In the genomic region with DNA sequence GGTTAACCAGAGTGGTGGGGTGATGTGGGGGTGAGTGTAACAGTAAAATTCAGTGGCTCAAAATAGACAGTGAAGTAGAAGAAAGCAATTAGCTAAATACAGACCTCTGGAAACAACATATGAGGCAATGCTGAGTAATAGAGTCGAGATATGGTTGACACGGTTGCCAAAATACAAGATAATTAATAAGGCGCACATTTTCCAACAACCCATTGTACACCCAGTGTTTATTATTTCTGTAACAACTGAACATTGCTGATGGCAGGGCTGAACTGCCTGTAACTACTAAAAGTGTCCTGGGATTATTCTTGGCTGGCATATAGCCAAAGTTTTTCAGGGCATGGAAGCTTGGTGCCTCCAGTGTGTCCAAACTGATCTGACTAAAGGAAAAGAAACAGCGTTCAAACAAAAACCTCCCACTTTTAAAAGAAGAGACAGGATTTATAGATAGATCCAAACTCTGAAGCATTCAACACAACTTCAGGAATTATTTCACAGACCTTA, we compare ENCODE assay signal across 26 mouse cellular contexts.
DNase-seq lines count a peak whose midpoint lies in the region; ATAC-seq and TF ChIP-seq lines count a peak whose summit lies in the region.
"Had no signal": no experiment of that assay in that cellular context is flagged by ENCODE, and none has a peak within 500 bp of the region (broad histone marks: within the 10 kb centered on the region; RNA-seq: fewer than 3 reads in every experiment).

No protein-coding gene starts in this region.

- H3K27ac ChIP-seq in liver, adult 2 months (replicated peaks; ENCODE audit: insufficient read depth, low read depth, low read length) = no peak overlapping the region
- no peak overlapping the region for H3K27ac ChIP-seq in liver, postnatal 0 days (ENCODE audit: low read depth)
- H3K27ac ChIP-seq: forebrain, embryonic 13.5 days; heart, adult 2 months; hindbrain, embryonic 13.5 days; kidney, postnatal 0 days; liver, embryonic 15.5 days; stomach, embryonic 15.5 days had no signal

- no peaks in the 10 kb centered on the region for H3K9me3 ChIP-seq in liver, postnatal 0 days (ENCODE audit: low read length)
- H3K9me3 ChIP-seq: forebrain, embryonic 13.5 days; heart, embryonic 12.5 days; hindbrain, embryonic 13.5 days; liver, embryonic 15.5 days; stomach, embryonic 15.5 days had no signal

- no peak overlapping the region for H3K9ac ChIP-seq in liver, adult 2 months (ENCODE audit: low read depth, low read length)
- no peak overlapping the region for H3K9ac ChIP-seq in liver, postnatal 0 days (replicated peaks)
- H3K9ac ChIP-seq: forebrain, embryonic 13.5 days; heart, embryonic 12.5 days; hindbrain, embryonic 13.5 days; liver, embryonic 15.5 days; stomach, embryonic 15.5 days had no signal

- H3K4me2 ChIP-seq in liver, postnatal 0 days (ENCODE audit: low read depth, low read length) = no peak overlapping the region
- H3K4me2 ChIP-seq in myocyte (ENCODE audit: low read depth) = peak overlapping the region; percentile 13
- H3K4me2 ChIP-seq: forebrain, embryonic 13.5 days; heart, embryonic 12.5 days; hindbrain, embryonic 13.5 days; liver, embryonic 15.5 days; midbrain, embryonic 11.5 days; stomach, embryonic 15.5 days had no signal

- no peaks in the 10 kb centered on the region for H3K36me3 ChIP-seq in liver, adult 2 months (ENCODE audit: control insufficient read depth, insufficient read depth, low read length)
- no peaks in the 10 kb centered on the region for H3K36me3 ChIP-seq in liver, postnatal 0 days (replicated peaks; ENCODE audit: insufficient read depth, low read length)
- no peaks in the 10 kb centered on the region for H3K36me3 ChIP-seq in myocyte (ENCODE audit: control insufficient read depth, insufficient read depth)
- H3K36me3 ChIP-seq: heart, embryonic 12.5 days; hindbrain, embryonic 13.5 days; liver, embryonic 15.5 days; stomach, embryonic 15.5 days had no signal

- no peaks in the 10 kb centered on the region for H3K27me3 ChIP-seq in liver, adult 2 months (ENCODE audit: control insufficient read depth, insufficient read depth, low read length)
- no peaks in the 10 kb centered on the region for H3K27me3 ChIP-seq in liver, postnatal 0 days (ENCODE audit: insufficient read depth, low read length)
- no peaks in the 10 kb centered on the region for H3K27me3 ChIP-seq in myocyte (ENCODE audit: control insufficient read depth, insufficient read depth, insufficient read length)
- H3K27me3 ChIP-seq: forebrain, embryonic 13.5 days; liver, embryonic 15.5 days; stomach, embryonic 15.5 days had no signal

- no peak for TF ChIP-seq CTCF in liver, adult 2 months (IDR thresholded peaks at IDR 0.05; ENCODE audit: low read depth, low read length)
- no peak for TF ChIP-seq CTCF in liver, postnatal 0 days (IDR thresholded peaks at IDR 0.05; ENCODE audit: low read depth)

- H3K4me1 ChIP-seq in liver, adult 2 months (ENCODE audit: control insufficient read depth, insufficient read depth, low read length) = no peaks in the 10 kb centered on the region
- H3K4me1 ChIP-seq in liver, postnatal 0 days (ENCODE audit: insufficient read depth) = no peaks in the 10 kb centered on the region
- H3K4me1 ChIP-seq: forebrain, embryonic 13.5 days; hindbrain, embryonic 13.5 days; liver, embryonic 15.5 days; stomach, embryonic 15.5 days had no signal

- no peak for TF ChIP-seq POLR2A in liver, adult 2 months (IDR thresholded peaks at IDR 0.05; ENCODE audit: extremely low read depth, insufficient read depth, low read length)
- TF ChIP-seq POLR2A in myocyte (IDR thresholded peaks at IDR 0.05; ENCODE audit: insufficient read length, low read depth) = no peak

- no peak for ATAC-seq in liver, postnatal 0 days
- ATAC-seq: forebrain, embryonic 13.5 days; intestine, embryonic 16.5 days had no signal

- 78% methylated on average over 4 of the region's 4 CpGs for WGBS in liver, adult 2 months
- WGBS in liver, postnatal 0 days (ENCODE audit: insufficient replicate concordance) = 71% methylated on average over 4 of the region's 4 CpGs

- TF ChIP-seq EP300 in liver, postnatal 0 days (IDR thresholded peaks at IDR 0.05; ENCODE audit: low read depth) = no peak

- no peaks in the 10 kb centered on the region for H3K79me2 ChIP-seq in liver, adult 2 months (ENCODE audit: control insufficient read depth, insufficient read depth, low read length)
- H3K79me2 ChIP-seq in myocyte (ENCODE audit: control insufficient read depth, insufficient read depth) = no peaks in the 10 kb centered on the region

- intact Hi-C loops in left cerebral cortex, postnatal 14 days (cut with DNase I) = no loop called here

- no peak overlapping the region for H3ac ChIP-seq in myocyte (ENCODE audit: control insufficient read depth, insufficient read length)

- DNase-seq in liver, adult 2 months (ENCODE audit: extremely low read depth, low read depth, low spot score) = peak; percentile 6
- DNase-seq in liver, postnatal 0 days = no peak
- peak; percentile 14 for DNase-seq in lung, postnatal 10 days
- no peak for DNase-seq in lung, postnatal 4 days
- DNase-seq in adipocyte (ENCODE audit: low spot score) = peak; percentile 15
- no peak for DNase-seq in left cerebral cortex, postnatal 14 days (ENCODE audit: low spot score in 2 of 2)
- DNase-seq: adrenal gland, postnatal 36 days; cerebellum, adult 8-10 months; cerebellum, postnatal 25 days; heart, adult 2 months; heart, postnatal 4 days; kidney, adult 8-10 months; layer of hippocampus, postnatal 36 days; liver; right cerebral cortex, postnatal 25 days; thymus, adult 18-20 months; thymus, postnatal 25 days had no signal

- H3K4me3 ChIP-seq in liver, adult 2 months (ENCODE audit: insufficient read depth, low read depth, low read length) = no peak overlapping the region
- no peak overlapping the region for H3K4me3 ChIP-seq in liver, postnatal 0 days (ENCODE audit: low read depth, low read length)
- no peak overlapping the region for H3K4me3 ChIP-seq in myocyte
- H3K4me3 ChIP-seq: forebrain, embryonic 13.5 days; heart, adult 2 months; heart, embryonic 12.5 days; hindbrain, embryonic 13.5 days; liver, embryonic 15.5 days; stomach, embryonic 15.5 days had no signal

TF ChIP-seq in myocyte, 11 proteins besides CTCF, POLR2A, EP300 and RAD21:
- TF ChIP-seq POLR2AphosphoS2 (IDR thresholded peaks at IDR 0.05; ENCODE audit: insufficient read length, low read depth) (no peak), E2F4 (IDR thresholded peaks at IDR 0.05; ENCODE audit: insufficient read depth) (no peak), CEBPB (IDR thresholded peaks at IDR 0.05; ENCODE audit: insufficient read depth, poor library complexity, severe bottlenecking) (no peak), TCF3 (IDR thresholded peaks at IDR 0.05; ENCODE audit: insufficient read length, low read depth) (no peak), MYOG (IDR thresholded peaks at IDR 0.05; ENCODE audit: control insufficient read depth in 1 of 3, insufficient read depth in 1 of 3, insufficient read length in 2 of 3, low read depth in 2 of 3) (no peak), REST (IDR thresholded peaks at IDR 0.05; ENCODE audit: insufficient read depth, insufficient read length) (no peak)

Comparison
In these comparisons a context has a peak if more than half of its experiments do, and no peak if none do; other contexts are left out.
1. DNase-seq: peak in liver, adult 2 months (single experiment), lung, postnatal 10 days (single experiment) and adipocyte (single experiment); none in liver, postnatal 0 days (single experiment), lung, postnatal 4 days (0 of 2) and left cerebral cortex, postnatal 14 days (0 of 2).